Mouse (Mus musculus) hindbrain, embryonic 14.5 days (tissue): Measurements from ENCODE around the gene Gpbar1. TPM values are rescaled to one million over a fixed set of nuclear protein-coding genes. Genes with fewer than 3 reads are reported as not detected.

Experiments
- ATAC-seq: fragments of 200-750 bp; cut with Nextera tagmentation; 2 replicates; pipeline ENCODE4 v1.8.0; 2017; ENCODE audit warnings: moderate number of reproducible peaks, mild to moderate bottlenecking, moderate TSS enrichment, moderate library complexity; ENCODE audit not compliant: low FRiP score
- DNase-seq: peaks from one replicate; pipeline ENCODE4 v3.0.0-alpha.2; 2015; ENCODE audit warnings: low spot score
- H3K27ac ChIP-seq: fragments of 300-500 bp; sonication (generic); 2 replicates; pipeline ENCODE4 v1.5.1; 2014; ENCODE audit warnings: mild to moderate bottlenecking, moderate library complexity
- H3K27me3 ChIP-seq: fragments of 300-500 bp; sonication (generic); 2 replicates; pipeline ENCODE4 v1.6.1; 2014; ENCODE audit warnings: mild to moderate bottlenecking, low read length, mixed read lengths; ENCODE audit not compliant: control insufficient read depth, insufficient read depth
- H3K36me3 ChIP-seq: fragments of 300-500 bp; sonication (generic); replicated peaks from 2 replicates; pipeline ENCODE4 v1.6.1; 2014; ENCODE audit not compliant: control insufficient read depth, insufficient read depth
- H3K4me1 ChIP-seq: fragments of 300-500 bp; sonication (generic); replicated peaks from 2 replicates; pipeline ENCODE4 v1.6.1; 2014; ENCODE audit warnings: antibody characterized with exemption, low read length, mixed read lengths; ENCODE audit not compliant: control insufficient read depth, insufficient read depth
- H3K4me2 ChIP-seq: fragments of 300-500 bp; sonication (generic); replicated peaks from 2 replicates; pipeline ENCODE4 v1.6.1; 2014; ENCODE audit warnings: mild to moderate bottlenecking, moderate library complexity
- H3K4me3 ChIP-seq: fragments of 300-500 bp; sonication (generic); replicated peaks from 2 replicates; pipeline ENCODE4 v1.5.1; 2014; ENCODE audit warnings: mild to moderate bottlenecking, low read length
- H3K9ac ChIP-seq: fragments of 300-500 bp; sonication (generic); 2 replicates; pipeline ENCODE4 v1.6.1; 2014
- H3K9me3 ChIP-seq: fragments of 300-500 bp; sonication (generic); 2 replicates; pipeline ENCODE4 v1.6.1; 2016; ENCODE audit warnings: low read length; ENCODE audit not compliant: control insufficient read depth
- WGBS: fragments of 180-500 bp; shearing (Covaris S2); extraction: QIAGEN DNeasy Blood & Tissue Kit; methylation state at CpG from one replicate; pipeline ENCODE4 v1.1.7; 2014; 5-methylcytosine and 5-hydroxymethylcytosine counted together
- polyA plus RNA-seq: library from polyadenylated mRNA; unstranded; fragments of >200 nt; fragmentation: Nextera tagmentation; extraction: Ambion mirVana; gene quantifications from 2 replicates; pipeline ENCODE4 v1.2.1, GENCODE M21; 2014

Gene Gpbar1
- polyA plus RNA-seq, 1 experiment from 2014 or later: 0.19 TPM

GRCm38 (mm10) chr1:74240311-74240710, 38.0 kb upstream of the Gpbar1 start:
- no peak overlapping the region for H3K27ac ChIP-seq
- H3K4me1 ChIP-seq: peaks cover 32% of the 10 kb centered on the region
- H3K4me2 ChIP-seq: no peak overlapping the region
- no peaks in the 10 kb centered on the region for H3K9me3 ChIP-seq
- ATAC-seq: no peak
- WGBS: 62% methylated on average over 6 of the region's 6 CpGs
- no peak overlapping the region for H3K4me3 ChIP-seq
- no peak overlapping the region for H3K9ac ChIP-seq
- no peak for DNase-seq
- H3K27me3 ChIP-seq: no peaks in the 10 kb centered on the region
- H3K36me3 ChIP-seq: no peaks in the 10 kb centered on the region

GRCm38 (mm10) chr1:74240832-74241231, 37.5 kb upstream of the Gpbar1 start:
- H3K4me3 ChIP-seq: no peak overlapping the region
- no peak overlapping the region for H3K27ac ChIP-seq

DNA sequence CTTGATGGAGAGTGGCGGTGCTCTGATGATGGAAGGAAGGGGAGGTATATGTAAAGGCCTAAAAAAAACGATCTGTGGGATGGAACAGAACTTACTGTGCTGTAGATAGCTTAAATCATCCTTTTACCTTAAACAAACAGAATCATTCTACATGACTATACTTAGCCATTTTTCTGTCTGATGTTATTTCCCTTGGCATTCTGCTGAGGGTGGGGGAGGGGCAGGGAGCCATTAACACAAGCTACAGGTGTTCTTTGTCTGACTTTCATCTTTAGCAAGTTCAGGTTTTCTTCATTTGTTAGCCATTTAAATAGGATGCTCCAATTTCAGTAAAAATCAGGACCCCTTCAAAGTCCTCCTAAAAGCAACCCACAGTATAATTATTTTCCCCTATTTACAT, 32.8 kb upstream of the Gpbar1 start:
- Histone ChIP-seq H3K4me3 (no peak overlapping the region), H3K9ac (no peak overlapping the region), H3K4me2 (no peak overlapping the region), H3K27ac (no peak overlapping the region), H3K36me3 (peaks cover 28% of the 10 kb centered on the region), H3K27me3 (no peaks in the 10 kb centered on the region), H3K9me3 (no peaks in the 10 kb centered on the region), H3K4me1 (peaks cover 2% of the 10 kb centered on the region)
- ATAC-seq (no peak), DNase-seq (no peak)
- WGBS: 86% methylated on average over 2 of the region's 2 CpGs

More at GRCm38 (mm10) chr1:74240832-74241231, 37.5 kb upstream of the Gpbar1 start:
- ATAC-seq (no peak), DNase-seq (no peak)
- Histone ChIP-seq H3K9me3 (no peaks in the 10 kb centered on the region), H3K4me1 (peaks cover 32% of the 10 kb centered on the region), H3K9ac (no peak overlapping the region), H3K27me3 (no peaks in the 10 kb centered on the region), H3K4me2 (no peak overlapping the region), H3K36me3 (no peaks in the 10 kb centered on the region)
- 84% methylated on average over 4 of the region's 4 CpGs for WGBS

GRCm38 (mm10) chr1:74248799-74249198, 29.6 kb upstream of the Gpbar1 start:
- Histone ChIP-seq H3K9me3 (no peaks in the 10 kb centered on the region), H3K4me2 (no peak overlapping the region), H3K36me3 (peaks cover 59% of the 10 kb centered on the region), H3K27ac (no peak overlapping the region), H3K4me3 (no peak overlapping the region), H3K4me1 (no peaks in the 10 kb centered on the region), H3K27me3 (no peaks in the 10 kb centered on the region), H3K9ac (no peak overlapping the region)
- ATAC-seq: no peak
- DNase-seq: no peak
- 88% methylated on average over 1 of the region's 1 CpGs for WGBS

GRCm38 (mm10) chr1:74249331-74249980, 28.9 kb upstream of the Gpbar1 start:
- ATAC-seq (no peak), DNase-seq (no peak)
- Histone ChIP-seq H3K9ac (no peak overlapping the region), H3K4me2 (no peak overlapping the region), H3K36me3 (peaks cover 65% of the 10 kb centered on the region), H3K9me3 (no peaks in the 10 kb centered on the region), H3K4me3 (no peak overlapping the region), H3K27me3 (no peaks in the 10 kb centered on the region), H3K27ac (no peak overlapping the region), H3K4me1 (no peaks in the 10 kb centered on the region)
- WGBS: 85% methylated on average over 5 of the region's 5 CpGs

DNA sequence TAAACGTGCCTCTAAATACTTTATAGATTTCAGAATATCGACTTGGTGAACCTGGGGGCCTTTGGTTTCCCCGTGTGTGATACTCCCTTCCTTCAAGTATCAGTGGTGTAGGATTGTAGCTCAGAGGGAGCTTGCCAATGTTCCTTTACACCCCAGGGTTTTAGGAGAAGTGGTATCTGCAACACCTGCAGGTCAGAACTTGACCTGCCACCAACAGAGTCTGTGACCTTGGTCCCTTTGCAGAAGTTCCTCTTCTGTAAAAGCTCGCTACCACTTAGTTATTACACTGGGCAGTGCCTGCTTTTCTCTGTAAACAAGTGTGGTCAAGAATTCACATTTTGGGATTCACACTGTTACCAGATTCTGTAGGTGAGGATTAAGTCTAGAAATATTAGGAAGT, 28.3 kb upstream of the Gpbar1 start:
- no peak for ATAC-seq
- no peak for DNase-seq
- Histone ChIP-seq H3K36me3 (peaks cover 71% of the 10 kb centered on the region), H3K4me3 (no peak overlapping the region), H3K9ac (no peak overlapping the region), H3K4me1 (no peaks in the 10 kb centered on the region), H3K4me2 (no peak overlapping the region), H3K27me3 (no peaks in the 10 kb centered on the region), H3K27ac (no peak overlapping the region), H3K9me3 (no peaks in the 10 kb centered on the region)
- WGBS: 90% methylated on average over 4 of the region's 4 CpGs

DNA sequence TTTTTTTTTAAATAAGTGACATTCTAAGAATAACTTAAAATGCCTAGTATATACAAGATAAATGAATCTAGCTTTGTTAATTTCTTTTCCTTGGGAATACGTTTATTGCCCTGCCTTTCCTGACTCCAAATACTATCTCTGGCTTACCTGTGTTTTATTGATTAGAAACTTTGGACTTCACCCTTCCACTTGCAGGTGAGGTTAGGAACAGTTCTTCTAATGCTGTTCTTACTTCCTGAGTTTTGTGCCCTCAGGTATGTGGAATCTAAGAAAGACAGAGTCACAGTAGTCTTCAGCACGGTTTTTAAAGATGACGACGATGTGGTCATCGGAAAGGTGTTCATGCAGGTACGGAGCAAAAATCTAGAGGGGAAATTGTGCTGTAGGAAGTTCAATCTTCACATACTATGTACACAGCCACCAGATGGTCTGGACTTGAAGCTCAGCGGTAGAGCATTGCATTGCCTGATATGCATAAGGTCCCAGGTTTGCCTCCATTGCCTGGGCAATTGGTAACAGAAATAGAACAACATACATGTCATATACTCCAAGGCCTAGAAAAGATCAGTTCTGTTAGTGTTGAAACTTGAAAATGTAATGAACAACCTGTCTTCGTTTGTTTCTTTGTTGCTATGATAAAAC, 22.5 kb upstream of the Gpbar1 start:
- ATAC-seq: no peak
- Histone ChIP-seq H3K4me3 (no peak overlapping the region), H3K4me1 (no peaks in the 10 kb centered on the region), H3K27me3 (no peaks in the 10 kb centered on the region), H3K9ac (no peak overlapping the region), H3K4me2 (no peak overlapping the region), H3K27ac (no peak overlapping the region), H3K36me3 (peaks cover 90% of the 10 kb centered on the region), H3K9me3 (no peaks in the 10 kb centered on the region)
- no peak for DNase-seq
- over 99% methylated on average over 8 of the region's 8 CpGs for WGBS

DNA sequence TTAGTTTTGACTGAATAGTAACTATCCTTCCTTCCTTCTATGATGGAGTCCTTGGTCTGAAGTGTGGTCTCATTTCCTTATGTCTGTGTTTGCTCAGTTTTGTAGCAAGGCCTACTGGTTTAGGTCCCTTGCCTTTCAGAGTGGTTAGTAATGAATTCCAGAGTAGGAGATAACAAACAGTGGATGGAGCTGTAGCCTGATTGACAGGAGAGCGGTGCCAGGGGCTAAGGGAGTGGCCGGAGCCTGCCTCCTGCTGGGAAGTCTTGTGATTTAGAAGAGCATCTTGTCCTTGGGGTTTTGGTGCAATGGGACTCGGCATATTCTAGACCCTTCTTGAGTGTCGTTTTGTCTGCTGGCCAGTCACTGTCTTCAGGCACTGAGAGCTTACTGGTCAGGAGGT, 21.6 kb upstream of the Gpbar1 start:
- Histone ChIP-seq H3K4me1 (no peaks in the 10 kb centered on the region), H3K27ac (no peak overlapping the region), H3K9me3 (no peaks in the 10 kb centered on the region), H3K9ac (no peak overlapping the region), H3K27me3 (no peaks in the 10 kb centered on the region), H3K4me3 (no peak overlapping the region), H3K4me2 (no peak overlapping the region), H3K36me3 (peaks cover 90% of the 10 kb centered on the region)
- 83% methylated on average over 4 of the region's 4 CpGs for WGBS
- ATAC-seq (no peak), DNase-seq (no peak)

DNA sequence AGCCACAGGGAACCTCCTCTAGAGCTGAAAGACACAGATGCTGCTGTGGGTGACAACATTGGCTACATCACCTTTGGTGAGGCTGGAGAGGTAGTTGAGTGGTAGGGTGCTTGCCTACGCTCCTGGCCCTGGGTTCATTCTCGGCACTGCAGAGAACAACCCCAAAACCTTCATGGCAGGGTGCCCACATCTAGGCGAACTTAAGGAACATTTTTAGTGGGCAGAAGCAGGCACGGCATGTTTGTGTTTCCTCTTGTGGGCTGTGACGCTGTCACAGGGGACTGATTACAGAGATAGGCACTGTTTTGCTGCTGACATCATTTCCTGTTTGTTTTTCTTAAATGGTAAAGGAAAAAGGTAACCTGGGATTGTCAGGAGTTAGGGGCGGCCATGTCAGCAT, 15.8 kb upstream of the Gpbar1 start:
- Histone ChIP-seq H3K4me2 (no peak overlapping the region), H3K36me3 (peaks cover 92% of the 10 kb centered on the region), H3K4me3 (no peak overlapping the region), H3K9me3 (no peaks in the 10 kb centered on the region), H3K27me3 (no peaks in the 10 kb centered on the region), H3K27ac (no peak overlapping the region), H3K4me1 (no peaks in the 10 kb centered on the region), H3K9ac (no peak overlapping the region)
- 91% methylated on average over 6 of the region's 6 CpGs for WGBS
- DNase-seq: no peak
- ATAC-seq: no peak
